Mouse (Mus musculus): ENCODE results near the gene Arhgap32. TPM values are rescaled to one million over a fixed set of nuclear protein-coding genes. Genes with fewer than 3 reads are reported as not detected.
"Not testable (repeated sequence)": the region's sequence is repeated elsewhere in the genome, so short reads cannot be mapped to it uniquely, and the experiment has no call there.

The Arhgap32 gene
- polyA plus RNA-seq, 1 experiment from 2014 or later = 0.51 TPM

GRCm38 (mm10) chr9:32101488-32101887 is 14.4 kb upstream of the Arhgap32 start:
- WGBS (ENCODE audit: insufficient replicate concordance) = 18% methylated on average over 2 of the region's 2 CpGs
- Histone ChIP-seq H3K9me3 (replicated peaks) (no peaks in the 10 kb centered on the region), H3K27ac (replicated peaks) (peak overlapping the region; percentile 79), H3K4me3 (replicated peaks) (no peak overlapping the region), H3K4me2 (peak overlapping the region; percentile 32; the same call in 1 of the 2 replicates), H3K9ac (no peak overlapping the region), H3K4me1 (replicated peaks) (peaks cover 63% of the 10 kb centered on the region), H3K27me3 (no peaks in the 10 kb centered on the region), H3K36me3 (replicated peaks) (no peaks in the 10 kb centered on the region)
- ATAC-seq (ENCODE audit: insufficient read depth) = peak; percentile 87

GRCm38 (mm10) chr9:32104670-32105069 is 11.3 kb upstream of the Arhgap32 start:
- Histone ChIP-seq H3K27me3 (no peaks in the 10 kb centered on the region), H3K27ac (replicated peaks) (no peak overlapping the region), H3K9ac (no peak overlapping the region), H3K4me2 (no peak overlapping the region), H3K36me3 (replicated peaks) (no peaks in the 10 kb centered on the region), H3K4me1 (replicated peaks) (peaks cover 40% of the 10 kb centered on the region), H3K9me3 (replicated peaks) (no peaks in the 10 kb centered on the region), H3K4me3 (replicated peaks) (no peak overlapping the region)
- no peak for ATAC-seq (ENCODE audit: insufficient read depth)
- 80% methylated on average over 8 of the region's 8 CpGs for WGBS (ENCODE audit: insufficient replicate concordance)

GRCm38 (mm10) chr9:32110376-32110775 is 5.6 kb upstream of the Arhgap32 start:
- 0 out of 2 replicates have a peak, but pooled peaks cover 3% of the 10 kb centered on the region for H3K4me1 ChIP-seq (replicated peaks)
- 0 out of 2 replicates have a peak, but pooled peaks cover 3% of the 10 kb centered on the region for H3K27me3 ChIP-seq
- H3K4me3 ChIP-seq (replicated peaks) = no peak overlapping the region
- no peak overlapping the region for H3K9ac ChIP-seq
- ATAC-seq (ENCODE audit: insufficient read depth) = no peak
- H3K36me3 ChIP-seq (replicated peaks) = no peaks in the 10 kb centered on the region
- H3K9me3 ChIP-seq (replicated peaks) = no peaks in the 10 kb centered on the region
- no peak overlapping the region for H3K27ac ChIP-seq (replicated peaks)
- 50% methylated on average over 2 of the region's 2 CpGs for WGBS (ENCODE audit: insufficient replicate concordance)
- no peak overlapping the region for H3K4me2 ChIP-seq

GRCm38 (mm10) chr9:32116272-32116671 is 336 bp downstream of the Arhgap32 start:
- H3K4me2 ChIP-seq = no peak overlapping the region
- peaks cover 19% of the 10 kb centered on the region for H3K4me1 ChIP-seq (replicated peaks)
- 65% methylated on average over 5 of the region's 5 CpGs for WGBS (ENCODE audit: insufficient replicate concordance)
- H3K9ac ChIP-seq = no peak overlapping the region
- H3K9me3 ChIP-seq (replicated peaks) = no peaks in the 10 kb centered on the region
- H3K4me3 ChIP-seq (replicated peaks) = no peak overlapping the region
- H3K36me3 ChIP-seq (replicated peaks) = no peaks in the 10 kb centered on the region
- H3K27ac ChIP-seq (replicated peaks) = no peak overlapping the region
- H3K27me3 ChIP-seq = no peaks in the 10 kb centered on the region
- no peak for ATAC-seq (ENCODE audit: insufficient read depth)

- Histone ChIP-seq H3K27ac (replicated peaks) (peak overlapping the region; percentile 35; the same call in 1 of the 2 replicates), H3K9me3 (replicated peaks) (no peaks in the 10 kb centered on the region), H3K4me1 (replicated peaks) (peaks cover 16% of the 10 kb centered on the region), H3K9ac (no peak overlapping the region), H3K36me3 (replicated peaks) (no peaks in the 10 kb centered on the region), H3K27me3 (no peaks in the 10 kb centered on the region), H3K4me2 (no peak overlapping the region), H3K4me3 (replicated peaks) (no peak overlapping the region)
- ATAC-seq (ENCODE audit: insufficient read depth) = no peak
- WGBS (ENCODE audit: insufficient replicate concordance) = 28% methylated on average over 4 of the region's 4 CpGs
These were observed 1.9 kb downstream of the Arhgap32 start for GRCm38 (mm10) chr9:32117876-32118275.

- H3K9ac ChIP-seq = no peak overlapping the region
- peak; percentile 66 for ATAC-seq (ENCODE audit: insufficient read depth)
These were observed 2.5 kb downstream of the Arhgap32 start for GRCm38 (mm10) chr9:32118433-32118832.

GRCm38 (mm10) chr9:32119586-32119985 is 3.6 kb downstream of the Arhgap32 start:
- H3K4me1 ChIP-seq (replicated peaks) = peaks cover 16% of the 10 kb centered on the region
- H3K36me3 ChIP-seq (replicated peaks) = no peaks in the 10 kb centered on the region
- 78% methylated on average over 6 of the region's 6 CpGs for WGBS (ENCODE audit: insufficient replicate concordance)
- H3K4me2 ChIP-seq = no peak overlapping the region
- no peaks in the 10 kb centered on the region for H3K27me3 ChIP-seq
- H3K9ac ChIP-seq = no peak overlapping the region
- no peaks in the 10 kb centered on the region for H3K9me3 ChIP-seq (replicated peaks)
- no peak overlapping the region for H3K27ac ChIP-seq (replicated peaks)
- ATAC-seq (ENCODE audit: insufficient read depth) = no peak
- H3K4me3 ChIP-seq (replicated peaks) = no peak overlapping the region

More at GRCm38 (mm10) chr9:32118433-32118832, 2.5 kb downstream of the Arhgap32 start:
- H3K36me3 ChIP-seq (replicated peaks) = no peaks in the 10 kb centered on the region
- peak overlapping the region; percentile 35; the same call in 1 of the 2 replicates for H3K27ac ChIP-seq (replicated peaks)
- no peaks in the 10 kb centered on the region for H3K27me3 ChIP-seq
- no peaks in the 10 kb centered on the region for H3K9me3 ChIP-seq (replicated peaks)
- peaks cover 16% of the 10 kb centered on the region for H3K4me1 ChIP-seq (replicated peaks)
- no peak overlapping the region for H3K4me3 ChIP-seq (replicated peaks)
- no peak overlapping the region for H3K4me2 ChIP-seq

GRCm38 (mm10) chr9:32120162-32120561 is 4.2 kb downstream of the Arhgap32 start:
- Histone ChIP-seq H3K27me3 (no peaks in the 10 kb centered on the region), H3K4me2 (no peak overlapping the region), H3K4me1 (replicated peaks) (peaks cover 16% of the 10 kb centered on the region), H3K9ac (no peak overlapping the region), H3K9me3 (replicated peaks) (no peaks in the 10 kb centered on the region), H3K4me3 (replicated peaks) (no peak overlapping the region), H3K36me3 (replicated peaks) (no peaks in the 10 kb centered on the region), H3K27ac (replicated peaks) (no peak overlapping the region)
- peak; percentile 38; the same call in 1 of the 2 replicates for ATAC-seq (ENCODE audit: insufficient read depth)
- WGBS (ENCODE audit: insufficient replicate concordance) = 35% methylated on average over 1 of the region's 1 CpGs

- not testable (repeated sequence) for H3K9me3 ChIP-seq (replicated peaks); H3K27ac ChIP-seq (replicated peaks); H3K36me3 ChIP-seq (replicated peaks); H3K27me3 ChIP-seq; ATAC-seq (ENCODE audit: insufficient read depth); H3K9ac ChIP-seq; H3K4me2 ChIP-seq; H3K4me3 ChIP-seq (replicated peaks)
- peaks cover 16% of the 10 kb centered on the region for H3K4me1 ChIP-seq (replicated peaks)
- WGBS (ENCODE audit: insufficient replicate concordance) = 80% methylated on average over 13 of the region's 13 CpGs
These were observed 5.3 kb downstream of the Arhgap32 start for GRCm38 (mm10) chr9:32121271-32121670.

- H3K27ac ChIP-seq (replicated peaks) = no peak overlapping the region
- H3K27me3 ChIP-seq = no peaks in the 10 kb centered on the region
These were observed 20.3 kb downstream of the Arhgap32 start for GRCm38 (mm10) chr9:32136195-32136594.

GRCm38 (mm10) chr9:32136680-32137295 is 20.9 kb downstream of the Arhgap32 start:
- Histone ChIP-seq H3K9ac (no peak overlapping the region), H3K27ac (replicated peaks) (no peak overlapping the region), H3K4me3 (replicated peaks) (no peak overlapping the region), H3K36me3 (replicated peaks) (no peaks in the 10 kb centered on the region), H3K27me3 (no peaks in the 10 kb centered on the region), H3K9me3 (replicated peaks) (no peaks in the 10 kb centered on the region), H3K4me2 (no peak overlapping the region), H3K4me1 (replicated peaks) (peaks cover 3% of the 10 kb centered on the region; the same call in 1 of the 2 replicates)
- ATAC-seq (ENCODE audit: insufficient read depth) = no peak
- WGBS (ENCODE audit: insufficient replicate concordance) = 66% methylated on average over 11 of the region's 11 CpGs

More at GRCm38 (mm10) chr9:32136195-32136594, 20.3 kb downstream of the Arhgap32 start:
- ATAC-seq (ENCODE audit: insufficient read depth) = no peak
- no peak overlapping the region for H3K4me2 ChIP-seq
- H3K9ac ChIP-seq = no peak overlapping the region
- H3K9me3 ChIP-seq (replicated peaks) = no peaks in the 10 kb centered on the region
- H3K36me3 ChIP-seq (replicated peaks) = no peaks in the 10 kb centered on the region
- H3K4me1 ChIP-seq (replicated peaks) = peaks cover 3% of the 10 kb centered on the region; the same call in 1 of the 2 replicates
- no peak overlapping the region for H3K4me3 ChIP-seq (replicated peaks)
